Mouse (Mus musculus) granulocyte monocyte progenitor cell, adult 5-6 weeks (primary cell): ENCODE measurements around the gene Tmem116. TPM values are rescaled to one million over a fixed set of nuclear protein-coding genes. Genes with fewer than 3 reads are reported as not detected.

Experiments used
- total RNA-seq, 2 experiments: library from RNA; stranded (forward) in 1 of 2; stranded (reverse) in 1 of 2; fragments of 200-712, 200-1000 nt in 1 of 2; fragments of >200 nt in 1 of 2; fragmentation: Nextera tagmentation in 1 of 2; gene quantifications; 2 replicates each; pipeline ENCODE4 v1.2.3; 2014 to 2017

Gene Tmem116
- total RNA-seq, 2 experiments from 2014 or later: 0.62 TPM; not detected in 1

Other genes with a start within 250 kb of the Tmem116 start
- gene Rpl6, start 247.4 kb upstream of the Tmem116 start, total RNA-seq (2014; fragmentation: Nextera tagmentation): 2,241 and 2,395 TPM in 2 replicates
- gene Rpl6, start 247.4 kb upstream of the Tmem116 start, total RNA-seq (2017): 1,241 and 1,301 TPM in 2 replicates
- 26.2 and 28.1 TPM in 2 replicates for gene Hectd4, start 231.7 kb upstream of the Tmem116 start, total RNA-seq (2014; fragmentation: Nextera tagmentation)
- 12.8 and 14.1 TPM in 2 replicates for gene Hectd4, start 231.7 kb upstream of the Tmem116 start, total RNA-seq (2017)
- 50.5 and 74.7 TPM in 2 replicates for gene Trafd1, start 66.3 kb upstream of the Tmem116 start, total RNA-seq (2014; fragmentation: Nextera tagmentation)
- 39.0 and 40.8 TPM in 2 replicates for gene Trafd1, start 66.3 kb upstream of the Tmem116 start, total RNA-seq (2017)
- gene Naa25, start 54.0 kb upstream of the Tmem116 start, total RNA-seq (2014; fragmentation: Nextera tagmentation): 35.8 and 39.4 TPM in 2 replicates
- 74.6 and 75.1 TPM in 2 replicates for gene Naa25, start 54.0 kb upstream of the Tmem116 start, total RNA-seq (2017)
- gene Erp29, start 613 bp downstream of the Tmem116 start, total RNA-seq (2014; fragmentation: Nextera tagmentation): 410 and 421 TPM in 2 replicates
- 928 and 1,056 TPM in 2 replicates for gene Erp29, start 613 bp downstream of the Tmem116 start, total RNA-seq (2017)
- gene Adam1b, start 51.5 kb downstream of the Tmem116 start, total RNA-seq (2014; fragmentation: Nextera tagmentation): not detected in 2 replicates
- gene Adam1b, start 51.5 kb downstream of the Tmem116 start, total RNA-seq (2017): 0.15 TPM in 1 of 2 replicates, not detected in the other
- gene Adam1a, start 93.6 kb downstream of the Tmem116 start, total RNA-seq (2014; fragmentation: Nextera tagmentation): 2.6 and 2.8 TPM in 2 replicates
- gene Adam1a, start 93.6 kb downstream of the Tmem116 start, total RNA-seq (2017): 1.1 and 2.1 TPM in 2 replicates
- not detected in 2 replicates for gene Gm42878, start 93.6 kb downstream of the Tmem116 start, total RNA-seq (2014; fragmentation: Nextera tagmentation)
- not detected in 2 replicates for gene Gm42878, start 93.6 kb downstream of the Tmem116 start, total RNA-seq (2017)
- gene Mapkapk5, start 94.0 kb downstream of the Tmem116 start, total RNA-seq (2014; fragmentation: Nextera tagmentation): 60.9 and 128 TPM in 2 replicates
- 91.6 and 97.7 TPM in 2 replicates for gene Mapkapk5, start 94.0 kb downstream of the Tmem116 start, total RNA-seq (2017)
- gene Aldh2, start 141.9 kb downstream of the Tmem116 start, total RNA-seq (2014; fragmentation: Nextera tagmentation): 217 and 230 TPM in 2 replicates
- 277 and 283 TPM in 2 replicates for gene Aldh2, start 141.9 kb downstream of the Tmem116 start, total RNA-seq (2017)
- 0.84 and 2.5 TPM in 2 replicates for gene Acad12, start 167.0 kb downstream of the Tmem116 start, total RNA-seq (2014; fragmentation: Nextera tagmentation)
- 2.7 and 3.3 TPM in 2 replicates for gene Acad12, start 167.0 kb downstream of the Tmem116 start, total RNA-seq (2017)
- gene Acad10, start 208.6 kb downstream of the Tmem116 start, total RNA-seq (2014; fragmentation: Nextera tagmentation): 1.7 and 2.7 TPM in 2 replicates
- 2.1 and 4.5 TPM in 2 replicates for gene Acad10, start 208.6 kb downstream of the Tmem116 start, total RNA-seq (2017)
- 39.4 and 42.1 TPM in 2 replicates for gene Brap, start 208.7 kb downstream of the Tmem116 start, total RNA-seq (2014; fragmentation: Nextera tagmentation)
- gene Brap, start 208.7 kb downstream of the Tmem116 start, total RNA-seq (2017): 50.6 and 56.0 TPM in 2 replicates